In the genomic region with DNA sequence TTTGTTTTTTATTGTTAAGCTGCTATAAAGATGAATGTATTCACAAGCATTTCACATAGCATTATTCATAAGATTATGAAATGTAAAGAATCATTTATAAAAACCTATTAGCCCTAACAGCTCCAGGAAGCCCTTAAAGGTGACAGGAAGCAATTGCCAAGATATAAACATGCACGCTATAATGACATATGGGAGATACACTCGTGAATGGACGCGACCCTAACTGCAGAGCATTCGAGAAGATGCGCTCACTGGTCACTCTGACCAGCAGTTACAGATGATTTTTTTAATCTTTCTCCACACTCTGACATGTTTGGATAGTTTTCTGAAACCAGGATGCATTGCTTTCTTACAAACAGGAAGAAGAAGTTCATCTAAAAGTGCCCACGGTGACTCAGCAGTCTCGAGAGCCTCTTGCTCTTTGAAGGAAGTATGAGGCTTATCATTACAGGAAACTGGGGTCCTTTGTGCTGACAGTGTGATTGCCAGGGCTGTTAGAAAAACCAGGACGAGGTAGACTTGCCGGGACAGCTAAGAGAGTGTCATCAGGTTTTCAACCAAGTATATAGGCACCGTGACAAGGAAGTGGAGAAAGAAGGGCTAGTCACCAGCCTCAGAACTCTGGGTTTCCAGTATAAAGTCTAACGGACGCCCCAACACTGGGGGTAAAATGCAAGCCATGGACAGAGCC, we compare ENCODE assay signal across 7 mouse cellular contexts. TPM values are rescaled to one million over a fixed set of nuclear protein-coding genes. Genes with fewer than 3 reads are reported as not detected.
DNase-seq lines count a peak whose midpoint lies in the region; ATAC-seq and TF ChIP-seq lines count a peak whose summit lies in the region.

No protein-coding gene starts in this region.

- dilution Hi-C loops in CH12.LX (cut with MboI; ENCODE audit: extremely low pct_ligation_motif_present, extremely low pct_unique_long_range_greater_than_20kb, low sequenced_read_pairs): no loop called here

- in situ Hi-C loops in CH12.LX (cut with MboI; ENCODE audit: low pct_ligation_motif_present, low pct_unique_long_range_greater_than_20kb, low sequenced_read_pairs): no loop called here

- H3K27me3 ChIP-seq in CH12.LX (replicated peaks): no peaks in the 10 kb centered on the region
- no peaks in the 10 kb centered on the region for H3K27me3 ChIP-seq in heart, postnatal 0 days (ENCODE audit: control insufficient read depth, insufficient read depth, low read length)
- no peaks in the 10 kb centered on the region for H3K27me3 ChIP-seq in hindbrain, embryonic 16.5 days (replicated peaks; ENCODE audit: control insufficient read depth, insufficient read depth, low read length)
- H3K27me3 ChIP-seq in midbrain, embryonic 16.5 days (ENCODE audit: control insufficient read depth, insufficient read depth, low read depth, low read length): no peaks in the 10 kb centered on the region

- no peaks in the 10 kb centered on the region for H3K9me3 ChIP-seq in CH12.LX (replicated peaks; ENCODE audit: low read length)
- H3K9me3 ChIP-seq in heart, postnatal 0 days (replicated peaks; ENCODE audit: control insufficient read depth, low read length): no peaks in the 10 kb centered on the region
- H3K9me3 ChIP-seq in hindbrain, embryonic 16.5 days (ENCODE audit: control insufficient read depth, low read length): no peaks in the 10 kb centered on the region
- no peaks in the 10 kb centered on the region for H3K9me3 ChIP-seq in midbrain, embryonic 16.5 days (replicated peaks; ENCODE audit: control insufficient read depth, low read length, poor library complexity, severe bottlenecking)

- peaks cover 21 to 38% of the 10 kb centered on the region in 2 experiments for H3K36me3 ChIP-seq in CH12.LX (replicated peaks in 1 of 2; ENCODE audit: control insufficient read depth in 1 of 2, insufficient read depth in 1 of 2, low read length in 1 of 2)
- H3K36me3 ChIP-seq in heart, postnatal 0 days (replicated peaks; ENCODE audit: control insufficient read depth, insufficient read depth, low read length): no peaks in the 10 kb centered on the region
- H3K36me3 ChIP-seq in hindbrain, embryonic 16.5 days (ENCODE audit: control insufficient read depth, insufficient read depth, low read length): no peaks in the 10 kb centered on the region
- no peaks in the 10 kb centered on the region for H3K36me3 ChIP-seq in midbrain, embryonic 16.5 days (ENCODE audit: control insufficient read depth, insufficient read depth, low read length)

- TF ChIP-seq CTCF in CH12.LX (conservative IDR thresholded peaks at IDR 0.05 in 1 of 2, IDR thresholded peaks at IDR 0.05 in 1 of 2; ENCODE audit: low read depth in 2 of 2, low read length in 2 of 2): no peak
- no peak for TF ChIP-seq CTCF in heart, postnatal 0 days (IDR thresholded peaks at IDR 0.05; ENCODE audit: low read depth)

- TF ChIP-seq POLR2A in CH12.LX (IDR thresholded peaks at IDR 0.05; ENCODE audit: low read depth, low read length): no peak

- TF ChIP-seq RAD21 in CH12.LX (IDR thresholded peaks at IDR 0.05; ENCODE audit: low read depth, low read length): no peak

- H3K79me2 ChIP-seq in CH12.LX (replicated peaks; ENCODE audit: control insufficient read depth, extremely low read depth, insufficient read depth, poor library complexity, severe bottlenecking): no peaks in the 10 kb centered on the region; the same call in 1 of the 2 replicates

- no peak overlapping the region for H3K4me3 ChIP-seq in CH12.LX (replicated peaks in 1 of 3; ENCODE audit: low read depth in 2 of 3, low read length in 2 of 3, poor library complexity in 1 of 3)
- H3K4me3 ChIP-seq in heart, postnatal 0 days (ENCODE audit: low read depth, low read length): no peak overlapping the region
- no peak overlapping the region for H3K4me3 ChIP-seq in hindbrain, embryonic 16.5 days (ENCODE audit: low read length)
- H3K4me3 ChIP-seq in midbrain, embryonic 16.5 days (ENCODE audit: low read depth, low read length): no peak overlapping the region

- peaks cover 27 to 73% of the 10 kb centered on the region in 2 experiments for H3K4me1 ChIP-seq in CH12.LX (ENCODE audit: control insufficient read depth in 1 of 2, insufficient read depth in 2 of 2)
- H3K4me1 ChIP-seq in heart, postnatal 0 days (ENCODE audit: control insufficient read depth, insufficient read depth): peaks cover 4% of the 10 kb centered on the region; the same call in 1 of the 2 replicates
- no peaks in the 10 kb centered on the region for H3K4me1 ChIP-seq in hindbrain, embryonic 16.5 days (ENCODE audit: control insufficient read depth, insufficient read depth, low read depth, low read length)
- no peaks in the 10 kb centered on the region for H3K4me1 ChIP-seq in midbrain, embryonic 16.5 days (ENCODE audit: control insufficient read depth, insufficient read depth, low read length)

- no peak overlapping the region for H3K9ac ChIP-seq in CH12.LX (ENCODE audit: insufficient read depth, low read depth)
- H3K9ac ChIP-seq in heart, postnatal 0 days (replicated peaks; ENCODE audit: low read depth, low read length): no peak overlapping the region
- no peak overlapping the region for H3K9ac ChIP-seq in hindbrain, embryonic 16.5 days (ENCODE audit: low read depth, low read length)
- no peak overlapping the region for H3K9ac ChIP-seq in midbrain, embryonic 16.5 days (ENCODE audit: low read depth, low read length)

- DNase-seq in 416B (ENCODE audit: low read depth) (peak; percentile 98), CH12.LX (ENCODE audit: extremely low read depth) (peak; percentile 56)
- DNase-seq in heart, postnatal 0 days (ENCODE audit: low spot score): peak; percentile 53
- DNase-seq in lung, postnatal 10 days: peak; percentile 72
- no peak for DNase-seq in left cerebral cortex, adult 18-20 months (ENCODE audit: low spot score in 2 of 2)

- no peak overlapping the region for H3K4me2 ChIP-seq in CH12.LX (ENCODE audit: insufficient read depth, low read depth, poor library complexity, severe bottlenecking)
- H3K4me2 ChIP-seq in heart, postnatal 0 days (ENCODE audit: low read depth, low read length): no peak overlapping the region
- H3K4me2 ChIP-seq in hindbrain, embryonic 16.5 days (ENCODE audit: low read length): no peak overlapping the region
- no peak overlapping the region for H3K4me2 ChIP-seq in midbrain, embryonic 16.5 days (ENCODE audit: low read length)

- H3K27ac ChIP-seq in CH12.LX (ENCODE audit: insufficient read depth, low read depth): no peak overlapping the region
- H3K27ac ChIP-seq in heart, postnatal 0 days (ENCODE audit: low read depth): peak overlapping the region; percentile 72
- no peak overlapping the region for H3K27ac ChIP-seq in hindbrain, embryonic 16.5 days (ENCODE audit: low read depth, low read length)
- no peak overlapping the region for H3K27ac ChIP-seq in midbrain, embryonic 16.5 days (ENCODE audit: low read length)

- no peak for ATAC-seq in heart, postnatal 0 days (ENCODE audit: insufficient read depth, low read depth)
- ATAC-seq in hindbrain, embryonic 16.5 days: no peak
- ATAC-seq in midbrain, embryonic 16.5 days: no peak

- TF ChIP-seq EP300 in CH12.LX (IDR thresholded peaks at IDR 0.05; ENCODE audit: low read length): no peak
- no peak for TF ChIP-seq EP300 in heart, postnatal 0 days (IDR thresholded peaks at IDR 0.05; ENCODE audit: low read depth)

- WGBS in heart, postnatal 0 days: 32% methylated on average over 13 of the region's 13 CpGs
- WGBS in hindbrain, embryonic 16.5 days: 84% methylated on average over 13 of the region's 13 CpGs
- 84% methylated on average over 13 of the region's 13 CpGs for WGBS in midbrain, embryonic 16.5 days

TF ChIP-seq in CH12.LX, 34 proteins besides CTCF, POLR2A, EP300 and RAD21 (continues in another document):
- no peak for TF ChIP-seq E2F4 (IDR thresholded peaks at IDR 0.05; ENCODE audit: insufficient replicate concordance, low read depth, low read length)

RNA-seq across cellular contexts. Expression of gene Tmem140, which starts 6.4 kb away (rescaled TPM):
- total RNA-seq in CH12.LX (2012; rRNA removed): 1.9 and 3.6 TPM in 2 replicates
- total RNA-seq in CH12.LX (2014; rRNA removed): 1.2 TPM in 2 replicates
- 2.1 and 2.8 TPM in 2 replicates for polyA plus RNA-seq in CH12.LX (2012; ENCODE audit: insufficient read length, low read depth)
- total RNA-seq in heart, postnatal 0 days (2014; rRNA removed; ENCODE audit: low replicate concordance): 7.7 and 10.6 TPM in 2 replicates
- 5.3 and 6.1 TPM in 2 replicates for polyA plus RNA-seq in heart, postnatal 0 days (2015; fragmentation: Nextera tagmentation; extraction: Ambion mirVana)
- 1 to 10 TPM; 3.5 to 4.6 TPM for total RNA-seq in left cerebral cortex, adult 18-20 months (2021)
- 1.1 and 1.7 TPM in 2 replicates for polyA plus RNA-seq in hindbrain, embryonic 16.5 days (2015; fragmentation: Nextera tagmentation; extraction: Ambion mirVana)
- polyA plus RNA-seq in midbrain, embryonic 16.5 days (2015; fragmentation: Nextera tagmentation; extraction: Ambion mirVana): 1.1 and 1.2 TPM in 2 replicates

RNA-seq across cellular contexts. Expression of gene Cyren, which starts 8.5 kb away (rescaled TPM):
- total RNA-seq in CH12.LX (2012; rRNA removed): 7.9 and 8.3 TPM in 2 replicates
- 5.9 and 9.7 TPM in 2 replicates for total RNA-seq in CH12.LX (2014; rRNA removed)
- polyA plus RNA-seq in CH12.LX (2012; ENCODE audit: insufficient read length, low read depth): 11.9 and 12.2 TPM in 2 replicates
- 1.7 and 6.3 TPM in 2 replicates for total RNA-seq in heart, postnatal 0 days (2014; rRNA removed; ENCODE audit: low replicate concordance)
- polyA plus RNA-seq in heart, postnatal 0 days (2015; fragmentation: Nextera tagmentation; extraction: Ambion mirVana): 6.1 and 6.3 TPM in 2 replicates
- 1 to 10 TPM; 4.1 to 5.6 TPM for total RNA-seq in left cerebral cortex, adult 18-20 months (2021)
- polyA plus RNA-seq in hindbrain, embryonic 16.5 days (2015; fragmentation: Nextera tagmentation; extraction: Ambion mirVana): 9.7 and 9.8 TPM in 2 replicates
- polyA plus RNA-seq in midbrain, embryonic 16.5 days (2015; fragmentation: Nextera tagmentation; extraction: Ambion mirVana): 9.1 and 9.3 TPM in 2 replicates

RNA-seq across cellular contexts. Expression of gene Wdr91, which starts 41.3 kb away (rescaled TPM):
- total RNA-seq in CH12.LX (2012; rRNA removed) (19.8 and 26.5 TPM in 2 replicates), CH12.LX (2014; rRNA removed) (10.6 and 11.3 TPM in 2 replicates)
- 19.2 and 23.8 TPM in 2 replicates for polyA plus RNA-seq in CH12.LX (2012; ENCODE audit: insufficient read length, low read depth)
- total RNA-seq in heart, postnatal 0 days (2014; rRNA removed; ENCODE audit: low replicate concordance): 24.9 and 25.2 TPM in 2 replicates
- polyA plus RNA-seq in heart, postnatal 0 days (2015; fragmentation: Nextera tagmentation; extraction: Ambion mirVana): 7.7 and 8.6 TPM in 2 replicates
- total RNA-seq in left cerebral cortex, adult 18-20 months (2021): 10 to 100 TPM; 30.2 to 33.2 TPM
- polyA plus RNA-seq in hindbrain, embryonic 16.5 days (2015; fragmentation: Nextera tagmentation; extraction: Ambion mirVana): 13.9 and 14.8 TPM in 2 replicates
- 15.5 and 15.6 TPM in 2 replicates for polyA plus RNA-seq in midbrain, embryonic 16.5 days (2015; fragmentation: Nextera tagmentation; extraction: Ambion mirVana)

RNA-seq across cellular contexts. Expression of gene Stra8, which starts 50.6 kb away (rescaled TPM):
- total RNA-seq in CH12.LX (2012; rRNA removed) (0.08 and 0.17 TPM in 2 replicates), CH12.LX (2014; rRNA removed) (not detected in 2 replicates)
- polyA plus RNA-seq in CH12.LX (2012; ENCODE audit: insufficient read length, low read depth): 0.55 and 0.77 TPM in 2 replicates
- total RNA-seq in heart, postnatal 0 days (2014; rRNA removed; ENCODE audit: low replicate concordance): not detected in 2 replicates
- not detected in 2 replicates for polyA plus RNA-seq in heart, postnatal 0 days (2015; fragmentation: Nextera tagmentation; extraction: Ambion mirVana)
- not detected for total RNA-seq in left cerebral cortex, adult 18-20 months (2021)
- polyA plus RNA-seq in hindbrain, embryonic 16.5 days (2015; fragmentation: Nextera tagmentation; extraction: Ambion mirVana): not detected in 2 replicates
- not detected in 2 replicates for polyA plus RNA-seq in midbrain, embryonic 16.5 days (2015; fragmentation: Nextera tagmentation; extraction: Ambion mirVana)

Comparison
In these comparisons a context has a peak if more than half of its experiments do, and no peak if none do; other contexts are left out.
1. DNase-seq: peak in 416B (single experiment), CH12.LX (single experiment), heart, postnatal 0 days (single experiment) and lung, postnatal 10 days (single experiment); none in left cerebral cortex, adult 18-20 months (0 of 2).